Mouse (Mus musculus) hindlimb bud, embryonic 11.5 days (tissue): ENCODE data around the gene Vegfd.

Experiments
- DNase-seq: peaks from one replicate; pipeline ENCODE4 v3.0.0-alpha.2; 2012; ENCODE audit warnings: low read depth, low spot score; ENCODE audit errors: extremely low spot score

Vegfd gene

DNA sequence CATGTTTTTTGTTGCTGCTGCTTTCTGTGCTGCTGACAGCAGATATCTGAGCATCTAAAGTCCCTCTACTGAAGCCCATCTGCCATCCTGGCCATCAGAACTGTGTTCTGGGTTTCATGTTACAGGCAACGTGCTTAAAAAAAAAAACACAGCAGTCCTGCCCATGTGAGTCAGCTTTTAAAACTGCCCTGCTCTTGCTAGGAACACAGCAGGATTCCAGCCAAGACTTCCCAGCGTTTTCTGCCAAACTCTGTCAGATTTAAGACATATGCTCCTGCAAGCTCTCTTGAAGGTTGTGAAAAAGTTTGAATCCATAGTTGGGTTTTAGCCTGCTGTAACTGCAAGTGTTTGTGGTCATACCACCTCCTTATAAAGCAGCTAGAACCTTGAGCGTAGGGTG lies at the start of gene Vegfd:
Vegfd (plus strand) TSS at position 298 of the 400 bp plus-strand sequence.
- no peak for DNase-seq

DNA sequence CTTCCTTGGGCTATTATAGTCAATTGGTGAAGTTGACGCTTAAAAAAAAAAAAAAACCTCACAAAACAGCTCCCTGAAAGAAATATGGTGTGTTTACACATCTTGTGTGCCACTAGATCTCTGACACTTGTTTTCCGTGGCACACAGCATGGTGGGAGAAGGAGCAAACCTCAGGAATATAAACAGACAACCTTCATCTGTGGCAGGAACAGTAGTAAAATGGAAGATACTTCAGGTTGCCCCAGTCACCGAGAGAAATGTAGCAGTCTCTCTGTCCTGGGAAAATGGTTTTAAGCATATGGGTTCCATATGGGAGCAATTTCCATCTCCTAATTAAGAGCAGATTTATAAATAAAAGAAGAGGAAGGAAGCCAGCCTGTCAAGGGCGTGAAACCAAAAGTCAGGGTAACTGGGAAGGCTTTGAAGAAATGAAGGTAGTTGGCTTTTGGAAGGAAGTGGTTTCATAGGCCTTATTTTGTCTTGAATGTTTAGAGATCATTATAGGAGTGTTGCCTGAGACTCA lies 49.7 kb upstream of the Vegfd start:
- peak; percentile 68 for DNase-seq

DNA sequence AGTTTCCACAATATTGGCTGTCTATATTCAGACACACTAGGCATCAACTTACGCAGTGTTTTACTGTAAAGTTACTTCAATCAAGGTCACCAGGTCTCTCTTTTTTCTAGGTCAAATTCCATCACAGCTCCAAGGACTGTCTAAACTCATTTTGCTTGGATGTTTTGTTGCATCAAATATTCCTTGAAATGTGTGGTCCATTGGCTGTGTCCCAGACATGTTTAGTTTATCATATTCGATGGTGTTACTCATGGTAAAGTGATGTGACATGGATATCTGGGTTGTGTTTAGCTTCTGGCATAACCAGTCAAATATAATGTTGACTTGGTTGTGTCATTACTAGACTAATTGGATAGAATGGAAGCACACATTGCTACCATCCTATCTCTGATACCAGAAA lies 42.8 kb upstream of the Vegfd start:
- no peak for DNase-seq

GRCm38 (mm10) chrX:164330766-164331165 lies 42.4 kb upstream of the Vegfd start:
- DNase-seq = no peak

DNA sequence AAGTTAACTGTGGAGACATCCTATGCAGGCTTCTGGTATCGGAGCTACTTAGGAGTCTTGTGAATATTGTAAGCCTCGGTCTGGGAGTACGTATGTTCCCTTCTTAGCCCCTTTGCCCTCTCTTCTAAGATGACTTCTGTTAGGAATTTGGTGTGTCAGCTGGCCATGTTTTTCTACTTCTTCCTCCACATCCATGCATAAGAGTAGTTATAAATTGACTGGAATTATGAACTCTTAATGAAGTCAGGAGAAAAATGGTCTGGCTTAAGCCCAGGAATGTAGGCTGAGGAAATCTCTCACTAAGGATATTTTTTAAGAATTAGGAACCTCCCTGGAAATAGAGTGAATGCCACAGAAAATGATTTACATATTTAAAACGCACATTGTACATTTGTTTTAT lies 34.6 kb upstream of the Vegfd start:
- no peak for DNase-seq

GRCm38 (mm10) chrX:164345359-164345938 lies 27.7 kb upstream of the Vegfd start:
- no peak for DNase-seq

- no peak for DNase-seq
Observed at GRCm38 (mm10) chrX:164348937-164349336, 24.2 kb upstream of the Vegfd start.

- DNase-seq = no peak
Observed at GRCm38 (mm10) chrX:164365153-164365865, 7.9 kb upstream of the Vegfd start.

DNA sequence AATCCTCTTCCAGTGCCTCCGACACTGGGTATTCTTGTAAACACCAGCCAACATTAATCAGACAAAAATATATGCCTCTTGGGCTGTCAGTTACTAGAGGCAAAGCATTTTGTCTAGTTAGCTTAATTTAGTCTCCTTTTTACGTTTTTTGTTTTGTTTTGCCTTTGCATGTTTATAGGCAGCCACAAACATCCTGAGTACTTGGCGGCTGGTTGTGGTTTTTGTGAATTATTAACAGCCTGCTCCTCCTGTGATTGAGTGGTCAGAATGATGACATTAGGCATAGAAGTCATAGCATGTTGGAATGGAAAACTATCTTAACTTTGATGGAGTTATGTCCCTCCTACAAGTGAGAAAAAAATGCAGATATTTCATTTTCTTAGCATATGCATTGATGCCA lies 2.6 kb upstream of the Vegfd start:
- DNase-seq = no peak

- no peak for DNase-seq
Observed at GRCm38 (mm10) chrX:164374586-164374985, 1.4 kb downstream of the Vegfd start.

DNA sequence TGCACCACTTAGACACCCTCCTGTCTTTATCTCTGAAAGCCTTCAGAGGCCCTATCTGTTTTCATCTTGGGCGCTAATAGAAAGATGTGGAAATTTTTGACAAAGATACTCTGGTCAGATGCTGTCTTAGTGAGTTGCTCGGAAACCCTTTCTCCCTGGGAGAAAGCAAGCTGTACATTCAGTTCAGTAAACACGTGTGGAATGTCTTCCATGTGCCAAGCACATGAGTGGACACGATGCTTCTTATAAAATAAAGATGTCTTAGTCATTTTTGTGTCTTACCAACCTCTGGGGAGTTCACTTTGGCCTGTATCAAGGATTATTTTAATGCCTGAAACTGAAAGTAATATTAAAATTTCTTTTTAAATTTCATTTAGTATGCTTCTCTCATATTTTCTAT lies 6.5 kb downstream of the Vegfd start:
- no peak for DNase-seq

GRCm38 (mm10) chrX:164381618-164382408 lies 8.6 kb downstream of the Vegfd start:
- no peak for DNase-seq

DNA sequence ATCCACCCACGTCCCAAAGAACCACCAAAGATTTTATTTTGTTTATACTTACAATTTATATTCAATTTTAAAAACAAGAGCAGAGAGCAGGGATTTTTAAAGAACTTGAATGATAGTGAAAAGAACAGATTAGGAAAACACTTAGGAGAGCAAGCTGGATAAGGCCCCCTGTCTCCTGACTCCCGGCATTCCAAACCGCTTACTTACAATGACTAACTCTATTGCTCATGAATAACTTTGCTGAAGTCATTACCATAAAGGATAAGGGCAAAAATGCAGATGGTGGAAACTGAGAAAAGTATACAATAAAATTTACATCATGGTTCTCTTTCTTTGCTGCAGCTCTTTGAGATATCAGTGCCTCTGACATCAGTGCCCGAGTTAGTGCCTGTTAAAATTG lies 20.9 kb downstream of the Vegfd start:
- DNase-seq = no peak

DNA sequence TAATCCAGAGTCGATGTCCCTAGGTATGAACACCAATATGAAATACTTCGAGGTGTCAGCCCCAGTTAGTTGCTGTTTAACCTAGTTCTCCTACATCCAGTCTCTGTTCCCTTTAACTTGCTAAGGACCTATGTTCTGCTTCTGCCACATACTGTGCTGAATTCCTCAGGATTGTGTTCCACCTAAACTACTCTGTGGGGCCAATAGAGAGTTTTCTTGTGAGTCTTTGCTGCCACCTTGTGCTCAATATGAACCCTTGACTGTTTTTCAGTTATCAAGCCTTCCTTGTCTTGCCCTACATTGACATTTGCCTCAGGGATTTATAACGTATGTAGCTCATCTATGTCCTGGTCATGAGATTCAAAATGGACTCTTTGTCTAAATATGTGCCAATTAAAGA lies 25.3 kb downstream of the Vegfd start:
- no peak for DNase-seq

DNA sequence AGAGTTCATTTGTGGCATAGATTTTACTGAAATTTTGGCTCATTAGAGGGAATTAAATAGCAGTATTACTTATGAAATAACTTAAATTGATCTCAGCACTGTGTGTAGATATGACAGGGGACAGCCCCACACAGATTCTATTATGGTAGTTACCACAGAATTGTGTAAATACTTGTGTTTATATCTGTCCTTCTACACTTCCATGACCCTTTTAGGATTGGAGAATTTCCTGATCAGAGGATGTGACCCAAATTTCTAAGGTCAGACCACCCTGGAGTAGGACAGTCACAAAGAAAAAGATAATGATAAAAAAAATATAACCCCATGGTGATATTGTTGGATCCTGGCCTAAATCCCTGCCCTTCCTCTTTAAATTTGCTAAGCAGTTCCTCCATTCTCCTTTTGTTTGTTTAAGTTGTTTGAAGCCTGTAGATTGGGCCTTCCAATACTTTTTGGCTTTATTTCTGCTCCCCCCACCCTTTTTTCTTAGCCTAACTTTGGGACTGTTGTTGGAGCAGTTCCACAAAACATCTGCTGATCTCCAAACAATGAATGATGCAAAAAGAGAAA lies 32.0 kb downstream of the Vegfd start:
- no peak for DNase-seq

GRCm38 (mm10) chrX:164406133-164407022 lies 33.2 kb downstream of the Vegfd start:
- DNase-seq = no peak

- DNase-seq = no peak
Observed at GRCm38 (mm10) chrX:164408301-164408927, 35.2 kb downstream of the Vegfd start.

- DNase-seq = no peak
Observed at GRCm38 (mm10) chrX:164410562-164410961, 37.4 kb downstream of the Vegfd start.

DNA sequence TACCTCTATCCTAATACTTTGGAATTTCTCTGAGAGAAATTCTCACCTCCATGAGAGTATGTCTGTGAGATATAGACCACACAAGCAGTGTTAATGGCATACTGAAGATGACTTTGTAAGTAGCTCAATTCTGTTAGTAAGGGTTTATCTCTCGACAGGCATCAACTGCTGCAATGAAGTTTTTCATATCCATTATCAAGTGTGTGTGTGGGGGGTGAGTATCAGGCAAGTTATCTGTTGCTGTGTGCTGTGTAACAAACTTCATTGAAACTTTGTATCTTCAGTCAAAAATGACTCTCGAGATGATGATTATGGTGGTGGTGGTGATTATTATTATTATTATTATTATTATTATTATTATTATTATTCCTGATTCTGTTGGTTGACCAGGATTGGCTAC lies 43.6 kb downstream of the Vegfd start:
- no peak for DNase-seq

- DNase-seq = no peak
Observed at GRCm38 (mm10) chrX:164418008-164418407, 44.8 kb downstream of the Vegfd start.
